Mouse (Mus musculus) CH12.LX (cell line): ENCODE data around the gene Stk32c.

ENCODE experiments used
- CTCF ChIP-seq, 2 experiments: IDR thresholded peaks in 1 of 2; conservative IDR thresholded peaks in 1 of 2; 2 replicates each; pipeline ENCODE4 v1.5.1; 2011 to 2012; ENCODE audit warnings: low read depth in 2 of 2, low read length in 2 of 2, improper control_type of control experiment in 1 of 2, inconsistent platforms in 1 of 2, mild to moderate bottlenecking in 1 of 2, moderate library complexity in 1 of 2
- RAD21 ChIP-seq: IDR thresholded peaks from 2 replicates; pipeline ENCODE4 v1.6.1; 2011; ENCODE audit warnings: low read depth, mild to moderate bottlenecking, low read length, improper control_type of control experiment, moderate library complexity

- TF ChIP-seq CTCF (conservative IDR thresholded peaks at IDR 0.05 in 1 of 2, IDR thresholded peaks at IDR 0.05 in 1 of 2; ENCODE audit: low read depth in 2 of 2, low read length in 2 of 2), result no peak
- no peak for TF ChIP-seq RAD21
Observed at GRCm38 (mm10) chr7:139093124-139093523, 120.0 kb downstream of the Stk32c start.
